Mouse (Mus musculus) monocyte, adult 5-6 weeks (primary cell): Measurements from ENCODE around the gene Orai2. TPM values are rescaled to one million over a fixed set of nuclear protein-coding genes. Genes with fewer than 3 reads are reported as not detected.

Experiments used
- ATAC-seq: fragments of 153-309, 156-312 bp; replicated peaks from 2 replicates; pipeline ENCODE4 v1.8.0; 2017; ENCODE audit warnings: mild to moderate bottlenecking; ENCODE audit not compliant: low TSS enrichment, insufficient number of reproducible peaks, severe bottlenecking, poor library complexity, low FRiP score
- total RNA-seq: library from RNA; stranded (forward); fragments of 200-1000, 200-491, 200-594 nt; gene quantifications from 3 replicates; pipeline ENCODE4 v1.2.3, GENCODE M21; 2017

The Orai2 gene
- total RNA-seq, result 49.2 to 68.3 TPM (median 57.3 TPM) in 3 replicates

GRCm38 (mm10) chr5:136170512-136171362 lies at the start of gene Orai2:
Gene Orai2 (minus strand): TSS chr5:136170713.
- ATAC-seq, result peak; percentile 58

GRCm38 (mm10) chr5:136218585-136218984 lies 48.1 kb upstream of the Orai2 start:
- ATAC-seq, result no peak

- peak; percentile 19 for ATAC-seq
Observed at GRCm38 (mm10) chr5:136217932-136218381, 47.4 kb upstream of the Orai2 start.

GRCm38 (mm10) chr5:136217004-136217665 lies 46.6 kb upstream of the Orai2 start:
- peak; percentile 64 for ATAC-seq

- no peak for ATAC-seq
Observed at GRCm38 (mm10) chr5:136215958-136216357, 45.4 kb upstream of the Orai2 start.

- ATAC-seq, result no peak
Observed at GRCm38 (mm10) chr5:136215211-136215610, 44.7 kb upstream of the Orai2 start.

- no peak for ATAC-seq
Observed at GRCm38 (mm10) chr5:136213716-136214115, 43.2 kb upstream of the Orai2 start.

- ATAC-seq, result no peak
Observed at GRCm38 (mm10) chr5:136212716-136213115, 42.2 kb upstream of the Orai2 start.

- ATAC-seq, result peak; percentile 82
Observed at GRCm38 (mm10) chr5:136211341-136212102, 41.0 kb upstream of the Orai2 start.

GRCm38 (mm10) chr5:136210549-136210948 lies 40.0 kb upstream of the Orai2 start:
- ATAC-seq, result 0 out of 2 replicates have a peak, but pooled peaks have one; percentile 45

- ATAC-seq, result peak; percentile 46
Observed at GRCm38 (mm10) chr5:136201832-136202231, 31.3 kb upstream of the Orai2 start.

- no peak for ATAC-seq
Observed at GRCm38 (mm10) chr5:136199526-136199925, 29.0 kb upstream of the Orai2 start.

- ATAC-seq, result peak; percentile 89
Observed at GRCm38 (mm10) chr5:136198474-136199391, 28.2 kb upstream of the Orai2 start, which contains the start of gene Prkrip1. Gene Prkrip1 (minus strand): TSS chr5:136198963.

- ATAC-seq, result no peak
Observed at GRCm38 (mm10) chr5:136191870-136192269, 21.4 kb upstream of the Orai2 start.

GRCm38 (mm10) chr5:136186723-136187122 lies 16.2 kb upstream of the Orai2 start:
- peak; percentile 89 for ATAC-seq

- no peak for ATAC-seq
Observed at GRCm38 (mm10) chr5:136183766-136184165, 13.3 kb upstream of the Orai2 start.

GRCm38 (mm10) chr5:136182830-136183229 lies 12.3 kb upstream of the Orai2 start:
- no peak for ATAC-seq

GRCm38 (mm10) chr5:136182049-136182448 lies 11.5 kb upstream of the Orai2 start:
- ATAC-seq, result no peak
